Mouse (Mus musculus) ES-E14 (cell line): ENCODE measurements around the gene Bik. TPM values are rescaled to one million over a fixed set of nuclear protein-coding genes. Genes with fewer than 3 reads are reported as not detected.

Experiments used
- DNase-seq: peaks from one replicate; pipeline ENCODE4 v3.0.0-alpha.2; 2013; ENCODE audit warnings: low read depth, low spot score
- H3K27ac ChIP-seq: 2 replicates; pipeline ENCODE4 v1.5.1; 2012; ENCODE audit warnings: low read depth, mild to moderate bottlenecking, low read length, moderate library complexity, mixed read lengths; ENCODE audit not compliant: poor library complexity, insufficient read depth, severe bottlenecking
- H3K36me3 ChIP-seq: 2 replicates; pipeline ENCODE4 v1.6.1; 2012; ENCODE audit warnings: mild to moderate bottlenecking, low read length, moderate library complexity, mixed read lengths; ENCODE audit not compliant: control insufficient read depth, poor library complexity, insufficient read depth, severe bottlenecking
- H3K4me1 ChIP-seq, 2 experiments: fragments of 150-350 bp in 1 of 2; sonication (generic) in 1 of 2; 2 replicates each; pipeline ENCODE4 v1.6.1; 2012; ENCODE audit warnings: low read length in 2 of 2, mild to moderate bottlenecking in 1 of 2, mixed read lengths in 1 of 2; ENCODE audit not compliant: control insufficient read depth in 2 of 2, insufficient read depth in 2 of 2, poor library complexity in 1 of 2
- H3K4me3 ChIP-seq, 2 experiments: fragments of 150-350 bp in 1 of 2; sonication (generic) in 1 of 2; 2 replicates each; pipeline ENCODE4 v1.5.1; 2012; ENCODE audit warnings: low read length in 2 of 2, low read depth in 1 of 2, mild to moderate bottlenecking in 1 of 2, mixed read lengths in 1 of 2; ENCODE audit not compliant: insufficient read depth in 1 of 2, poor library complexity in 1 of 2, severe bottlenecking in 1 of 2
- H3K9ac ChIP-seq: 2 replicates; pipeline ENCODE4 v1.6.1; 2012; ENCODE audit warnings: low read depth, mild to moderate bottlenecking, low read length, mixed read lengths; ENCODE audit not compliant: poor library complexity, insufficient read depth, severe bottlenecking
- H3K9me3 ChIP-seq: fragments of 150-350 bp; sonication (generic); 2 replicates; pipeline ENCODE4 v1.6.1; 2012; ENCODE audit warnings: low read depth, mild to moderate bottlenecking, low read length; ENCODE audit not compliant: control insufficient read depth, insufficient read depth
- CHD2 ChIP-seq: IDR thresholded peaks from 2 replicates; pipeline ENCODE4 v1.6.1; 2014; ENCODE audit warnings: mild to moderate bottlenecking, low read depth, low read length, inconsistent platforms
- HCFC1 ChIP-seq: IDR thresholded peaks from 2 replicates; pipeline ENCODE4 v1.6.1; 2012; ENCODE audit warnings: low read length, inconsistent platforms, borderline replicate concordance; ENCODE audit not compliant: insufficient read depth
- MAFK ChIP-seq: IDR thresholded peaks from 2 replicates; pipeline ENCODE4 v1.6.1; 2014; ENCODE audit warnings: mild to moderate bottlenecking, low read depth, low read length, inconsistent platforms; ENCODE audit not compliant: insufficient read depth
- ZC3H11A ChIP-seq: IDR thresholded peaks from 2 replicates; pipeline ENCODE4 v1.6.1; 2012; ENCODE audit warnings: low read depth, mild to moderate bottlenecking, inconsistent platforms, low read length, borderline replicate concordance
- ZNF384 ChIP-seq: IDR thresholded peaks from 2 replicates; pipeline ENCODE4 v1.6.1; 2012; ENCODE audit warnings: low read depth, low read length, inconsistent platforms
- in situ Hi-C, 2 experiments: fragments of 600-800 bp; cut with MboI; formaldehyde crosslinking; loops; one replicate each; pipeline ENCODE4 v1.15.1; 2025; ENCODE audit warnings: low sequenced_read_pairs in 2 of 2, inconsistent platforms in 1 of 2; ENCODE audit not compliant: unreplicated experiment in 2 of 2
- total RNA-seq: library from RNA; depleted of rRNA; stranded (reverse); fragments of 300-350 nt; gene quantifications from 2 replicates; pipeline ENCODE4 v1.2.3, GENCODE M21; 2012

Bik gene
- total RNA-seq, 1 experiment, result 2.5 TPM

- no peak overlapping the region for H3K9ac ChIP-seq
- no peak for DNase-seq
- in situ Hi-C loops, result no loop called here
- no peak overlapping the region; the same call in 1 of the 2 replicates for H3K27ac ChIP-seq
- peaks cover 5% of the 10 kb centered on the region; the same call in 1 of the 2 replicates for H3K36me3 ChIP-seq
- H3K4me1 ChIP-seq, result peaks cover 2 to 14% of the 10 kb centered on the region in 2 experiments; a peak in 3 of 4 replicates
- H3K4me3 ChIP-seq, result no peak overlapping the region
- H3K9me3 ChIP-seq, result no peaks in the 10 kb centered on the region
- no peak for TF ChIP-seq ZNF384
- no peak for TF ChIP-seq MAFK
- no peak for TF ChIP-seq CHD2
These were observed 44.0 kb downstream of the Bik start for GRCm38 (mm10) chr15:83570641-83571040.

- Histone ChIP-seq H3K4me3 (no peak overlapping the region), H3K9me3 (no peaks in the 10 kb centered on the region), H3K36me3 (peaks cover 14% of the 10 kb centered on the region), H3K27ac (no peak overlapping the region), H3K9ac (no peak overlapping the region), H3K4me1 (peaks cover 2 to 12% of the 10 kb centered on the region in 2 experiments; a peak in 3 of 4 replicates)
- in situ Hi-C loops, result no loop called here
- DNase-seq, result no peak
- TF ChIP-seq HCFC1, result no peak
- no peak for TF ChIP-seq MAFK
- TF ChIP-seq CHD2, result no peak
- TF ChIP-seq ZC3H11A, result no peak
- no peak for TF ChIP-seq ZNF384
These were observed 45.0 kb downstream of the Bik start for GRCm38 (mm10) chr15:83571636-83572035.

GRCm38 (mm10) chr15:83572132-83572531 lies 45.5 kb downstream of the Bik start:
- Histone ChIP-seq H3K4me1 (peaks cover 2 to 14% of the 10 kb centered on the region in 2 experiments; a peak in 3 of 4 replicates), H3K4me3 (no peak overlapping the region), H3K27ac (no peak overlapping the region), H3K9me3 (no peaks in the 10 kb centered on the region), H3K9ac (no peak overlapping the region), H3K36me3 (peaks cover 19% of the 10 kb centered on the region)
- in situ Hi-C loops, result no loop called here
- TF ChIP-seq HCFC1, result no peak
- TF ChIP-seq CHD2, result no peak
- TF ChIP-seq ZNF384, result no peak
- no peak for TF ChIP-seq ZC3H11A
- TF ChIP-seq MAFK, result no peak
- DNase-seq, result no peak

- H3K27ac ChIP-seq, result no peak overlapping the region
- DNase-seq, result no peak
These were observed 46.9 kb downstream of the Bik start for GRCm38 (mm10) chr15:83573606-83574005.

GRCm38 (mm10) chr15:83574731-83575351 lies 48.2 kb downstream of the Bik start:
- Histone ChIP-seq H3K36me3 (peaks cover 42% of the 10 kb centered on the region), H3K9me3 (no peaks in the 10 kb centered on the region), H3K4me1 (peaks cover 0 to 10% of the 10 kb centered on the region in 2 experiments; a peak in 3 of 4 replicates), H3K4me3 (no peak overlapping the region), H3K27ac (no peak overlapping the region), H3K9ac (no peak overlapping the region)
- TF ChIP-seq CHD2, result no peak
- no peak for TF ChIP-seq ZNF384
- in situ Hi-C loops, result no loop called here
- no peak for DNase-seq

More at GRCm38 (mm10) chr15:83573606-83574005, 46.9 kb downstream of the Bik start:
- Histone ChIP-seq H3K9me3 (no peaks in the 10 kb centered on the region), H3K4me1 (peaks cover 2 to 14% of the 10 kb centered on the region in 2 experiments; a peak in 3 of 4 replicates), H3K4me3 (no peak overlapping the region), H3K9ac (no peak overlapping the region), H3K36me3 (peaks cover 32% of the 10 kb centered on the region)
- TF ChIP-seq ZC3H11A (no peak), ZNF384 (no peak), HCFC1 (no peak), CHD2 (no peak), MAFK (no peak)
- in situ Hi-C loops, result no loop called here
